Mouse (Mus musculus) c-Kit-positive CD71-negative TER-119-negative erythroid progenitor cells, embryonic 14.5 days (primary cell): Measurements from ENCODE around the gene Cdca7l.
"Not testable (repeated sequence)": the region's sequence is repeated elsewhere in the genome, so short reads cannot be mapped to it uniquely, and the experiment has no call there.

ENCODE experiments used
- DNase-seq: peaks from one replicate; pipeline ENCODE4 v3.0.0-alpha.2; 2013; ENCODE audit warnings: low read depth

Gene Cdca7l

DNA sequence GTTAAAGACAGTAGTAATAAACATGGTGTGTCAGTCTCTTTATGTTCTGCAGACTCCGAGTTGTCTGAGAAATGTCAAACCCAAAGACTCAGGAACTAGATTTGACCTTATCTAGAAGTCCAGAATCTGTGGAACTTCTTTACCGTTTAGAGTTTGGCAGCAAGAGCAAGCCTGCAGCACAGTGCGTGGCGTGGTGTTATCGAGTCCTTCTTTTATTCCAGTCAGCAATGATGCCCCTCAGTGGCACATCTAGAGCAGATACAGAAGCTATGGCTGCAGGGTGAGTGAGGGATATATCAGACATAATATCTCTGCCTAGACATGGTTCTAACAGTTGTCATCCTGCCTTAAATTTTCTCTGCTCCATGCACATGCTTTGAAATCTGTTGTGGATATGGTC is 58.6 kb downstream of the Cdca7l start:
- no peak for DNase-seq

DNA sequence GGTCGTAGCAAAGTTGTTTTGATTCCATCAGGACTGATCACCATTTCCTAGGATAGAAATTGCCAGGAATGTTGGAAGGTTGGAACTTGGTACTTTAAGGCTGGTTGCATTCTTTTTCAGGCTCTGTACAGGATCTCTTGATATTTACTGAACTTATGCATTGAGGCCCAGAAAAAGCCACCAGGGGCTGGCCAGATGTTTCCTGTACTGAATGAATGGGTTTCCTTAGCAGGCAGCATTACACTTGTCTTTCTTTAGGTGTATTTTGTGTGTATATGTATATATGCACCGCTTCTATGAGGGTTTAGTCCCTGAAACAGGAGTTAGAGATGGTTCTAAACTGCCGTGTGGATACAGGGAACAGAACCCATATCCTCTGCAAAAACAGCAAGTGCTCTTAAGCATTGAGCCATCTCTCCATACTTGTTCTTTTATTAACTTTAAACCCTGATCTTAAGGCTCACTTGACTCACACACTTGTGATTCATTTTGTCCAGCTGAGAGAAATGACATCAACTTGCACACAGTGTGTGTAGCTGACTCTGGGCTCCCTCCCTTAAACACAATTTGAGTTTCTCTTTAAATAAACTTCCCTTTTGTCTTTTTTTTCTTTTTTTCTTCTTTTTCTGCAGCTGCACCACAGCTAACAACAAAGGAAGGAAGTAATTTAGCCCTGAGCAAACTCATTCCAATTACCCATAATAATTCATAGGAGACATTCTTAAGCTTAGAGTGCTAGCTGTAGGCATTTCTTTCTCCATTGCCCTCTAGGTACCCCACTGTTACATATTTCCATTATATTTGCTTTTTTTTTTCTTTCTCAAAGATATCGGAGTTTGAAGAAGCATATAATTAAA is 63.8 kb downstream of the Cdca7l start:
- DNase-seq: no peak

DNA sequence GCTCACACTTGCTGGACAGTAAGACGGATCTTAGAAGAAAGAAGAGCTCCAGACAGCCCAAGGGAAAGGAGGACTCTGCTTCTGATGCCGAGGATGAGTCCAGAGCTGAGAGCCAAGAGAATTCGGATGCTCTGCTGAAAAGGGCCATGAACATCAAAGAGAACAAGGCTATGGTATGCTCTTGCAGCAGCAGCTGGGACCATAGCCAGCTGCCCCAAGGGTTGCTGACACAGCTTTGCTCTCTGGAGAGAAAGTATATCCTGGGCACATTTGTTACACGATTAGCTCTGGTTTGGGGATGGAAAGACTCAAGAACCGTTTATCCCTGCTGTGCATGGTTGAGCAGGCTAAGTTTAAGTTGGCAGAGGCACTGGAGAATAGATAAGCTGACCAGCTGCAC is 68.2 kb downstream of the Cdca7l start:
- no peak for DNase-seq

DNA sequence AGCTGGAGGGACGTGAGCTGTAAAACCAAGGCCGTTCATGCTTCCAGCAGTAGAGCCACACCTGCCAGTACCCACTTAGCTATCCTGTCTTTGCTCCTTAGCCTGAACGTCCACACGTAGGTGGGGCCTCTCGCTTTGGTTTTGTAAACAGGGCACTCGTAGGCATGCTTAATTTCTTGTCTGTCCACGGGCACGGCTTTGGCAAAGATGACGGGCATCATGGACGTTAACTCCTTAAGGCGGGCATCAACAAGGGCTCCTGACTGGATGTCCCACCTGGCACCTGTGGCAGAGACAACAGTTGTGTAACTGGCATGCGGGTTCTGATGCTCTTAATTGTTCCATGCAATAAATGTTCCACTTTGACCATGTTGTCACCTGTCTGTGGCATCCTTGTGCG is 74.3 kb downstream of the Cdca7l start:
- DNase-seq: no peak

DNA sequence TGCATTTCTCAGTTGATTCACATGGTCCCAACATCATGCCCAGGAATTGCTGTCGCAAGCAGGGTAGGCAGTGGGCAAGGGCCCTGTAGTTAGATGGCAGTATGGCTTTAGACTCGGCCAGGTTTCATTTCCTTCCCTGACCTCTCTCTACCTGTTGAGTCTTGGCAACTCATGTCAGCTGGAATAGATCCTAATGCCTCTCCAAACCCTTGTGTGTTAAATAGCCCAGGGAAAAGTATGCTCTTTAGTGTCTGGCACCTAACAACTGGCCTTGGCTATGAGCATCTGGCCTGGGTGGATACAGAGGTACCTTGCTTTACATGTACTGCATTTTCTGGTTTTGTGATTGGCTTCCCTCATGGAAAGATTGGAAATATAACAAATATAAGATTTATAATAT is 80.5 kb downstream of the Cdca7l start:
- DNase-seq: no peak

DNA sequence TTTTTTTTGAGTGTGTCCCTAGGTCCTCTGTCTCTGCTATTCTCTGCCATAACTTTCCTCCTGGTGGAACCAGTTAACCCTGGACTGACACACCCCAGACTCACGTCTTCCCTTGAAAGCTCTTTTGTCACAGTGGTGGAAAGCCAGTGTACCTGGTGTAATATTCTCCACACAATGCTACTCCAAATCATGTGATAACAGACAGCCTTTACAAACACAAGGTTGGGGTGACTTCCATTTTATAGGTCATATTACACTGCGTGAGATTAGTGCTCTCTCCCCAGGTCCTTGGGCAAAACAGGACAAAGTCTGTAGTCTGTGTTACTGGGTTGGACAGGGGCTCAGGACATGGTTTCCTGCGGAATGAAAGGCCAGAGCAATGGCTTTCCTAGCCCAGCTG is 83.3 kb downstream of the Cdca7l start:
- no peak for DNase-seq

DNA sequence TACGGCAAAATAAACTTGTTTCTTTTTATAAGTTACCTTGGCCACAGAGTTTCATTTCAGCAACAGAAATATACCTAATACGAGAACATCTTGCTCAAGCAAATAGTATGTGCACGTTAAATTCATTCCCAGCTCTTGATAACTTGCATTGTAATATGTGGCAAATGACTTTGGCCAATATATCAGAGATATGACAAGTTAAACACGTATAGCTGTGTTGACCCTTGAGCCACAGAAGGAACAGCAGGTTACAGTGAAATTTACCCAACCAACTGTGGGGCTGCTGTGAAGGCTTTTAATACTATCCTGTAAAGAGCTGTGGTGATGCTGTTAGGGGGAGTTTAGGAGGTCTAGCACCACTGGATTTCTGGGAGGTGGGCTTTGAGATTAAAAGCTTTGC is 96.7 kb downstream of the Cdca7l start:
- DNase-seq: not testable (repeated sequence)

DNA sequence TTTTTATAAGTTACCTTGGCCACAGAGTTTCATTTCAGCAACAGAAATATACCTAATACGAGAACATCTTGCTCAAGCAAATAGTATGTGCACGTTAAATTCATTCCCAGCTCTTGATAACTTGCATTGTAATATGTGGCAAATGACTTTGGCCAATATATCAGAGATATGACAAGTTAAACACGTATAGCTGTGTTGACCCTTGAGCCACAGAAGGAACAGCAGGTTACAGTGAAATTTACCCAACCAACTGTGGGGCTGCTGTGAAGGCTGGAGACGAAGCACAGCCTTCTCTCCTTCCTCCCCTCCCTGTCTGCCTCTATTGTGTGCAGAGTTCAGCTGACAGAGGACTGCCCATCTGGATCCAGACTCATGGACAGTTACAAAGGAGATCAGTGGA is 97.3 kb downstream of the Cdca7l start:
- not testable (repeated sequence) for DNase-seq

DNA sequence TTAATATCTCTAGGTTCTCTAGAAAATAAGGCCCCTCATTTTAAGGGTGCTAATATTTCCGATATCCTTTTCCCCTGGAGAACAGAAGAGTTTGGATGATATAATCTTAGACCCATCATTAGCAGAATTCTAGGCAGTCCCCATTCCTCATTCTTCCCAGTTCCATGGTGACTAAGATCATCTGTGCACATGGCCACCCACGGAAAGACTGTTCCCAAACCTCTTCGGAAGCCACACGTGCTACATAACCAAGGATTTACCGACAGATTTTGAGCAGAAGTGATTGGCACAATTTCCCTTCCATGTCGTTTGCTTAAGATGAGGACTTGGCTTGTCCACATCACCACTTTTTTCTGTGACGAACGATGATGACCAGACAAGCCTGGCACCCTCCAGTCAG is 99.6 kb downstream of the Cdca7l start:
- no peak for DNase-seq

DNA sequence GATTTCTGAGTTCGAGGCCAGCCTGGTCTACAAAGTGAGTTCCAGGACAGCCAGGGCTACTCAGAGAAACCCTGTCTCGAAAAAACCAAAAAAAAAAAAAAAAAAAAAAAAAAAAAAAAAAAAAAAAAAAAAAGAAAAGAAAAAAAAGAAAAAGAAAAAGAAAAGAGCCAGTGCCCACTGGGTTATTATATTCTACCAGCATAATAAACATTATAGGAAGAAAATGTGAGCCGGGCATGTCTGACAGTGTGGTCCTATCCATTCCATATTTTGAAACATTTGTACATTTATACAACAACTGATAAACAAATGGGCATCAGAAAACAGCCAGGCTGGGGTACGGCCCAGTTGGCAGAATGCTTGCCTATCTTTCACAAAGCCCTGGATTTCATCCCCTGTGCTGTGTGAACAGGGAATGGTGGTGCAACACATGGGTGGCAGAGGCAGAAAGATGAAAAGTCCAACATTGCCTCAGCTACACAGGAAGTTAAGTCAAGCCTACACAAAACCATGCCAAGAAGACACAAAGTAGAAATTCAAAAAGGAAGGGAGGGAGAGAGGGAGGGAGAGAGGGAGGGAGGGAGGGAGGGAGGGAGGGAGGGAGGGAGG is 101.2 kb downstream of the Cdca7l start:
- not testable (repeated sequence) for DNase-seq

DNA sequence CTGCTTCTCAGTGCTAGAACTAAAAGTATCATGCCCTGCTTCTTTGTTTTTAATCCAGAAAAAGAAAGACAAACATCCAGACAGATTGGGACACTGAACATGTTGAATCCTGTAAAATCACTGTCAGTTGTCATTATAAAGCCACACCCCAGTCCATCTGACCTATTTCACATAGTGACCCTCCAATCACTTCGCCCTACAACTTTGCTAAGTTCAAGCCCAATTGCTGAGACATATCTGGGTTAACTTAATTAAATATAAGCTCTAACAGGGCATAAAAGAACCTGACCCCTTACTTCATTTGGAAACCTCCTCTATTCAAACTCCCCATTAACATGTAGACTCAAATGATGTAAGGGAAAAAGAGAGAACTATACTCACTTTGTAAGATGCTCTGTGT is 107.3 kb downstream of the Cdca7l start:
- DNase-seq: no peak

DNA sequence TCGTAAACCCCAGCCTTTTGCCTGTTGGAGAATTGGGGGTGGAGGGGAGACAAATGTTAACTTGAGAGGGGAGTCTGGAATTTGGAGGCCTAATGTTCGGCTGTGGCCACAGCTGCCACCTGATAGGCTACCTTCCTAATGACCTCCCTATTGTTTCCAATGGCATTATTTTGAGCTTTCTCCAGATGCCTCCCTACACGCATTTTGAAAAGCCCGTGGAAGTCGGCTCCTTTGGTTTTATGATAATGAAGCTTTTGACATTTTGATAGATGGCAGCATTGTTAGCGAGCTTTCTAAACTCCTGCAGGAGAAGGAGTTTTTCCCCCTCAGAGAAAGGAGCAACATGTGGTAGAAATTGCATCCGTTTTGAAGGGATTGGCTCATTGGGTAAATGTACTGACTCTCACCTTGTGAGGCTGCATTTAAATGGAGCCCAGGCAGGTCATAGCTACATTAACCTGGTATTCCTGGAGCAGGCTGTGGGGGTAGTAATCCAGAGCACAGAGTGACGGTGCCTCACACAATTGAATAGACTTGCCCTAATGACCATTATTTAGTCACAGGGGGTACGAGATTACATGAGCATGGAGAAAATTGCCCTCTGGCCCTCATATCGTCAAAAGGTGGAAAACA is 110.6 kb downstream of the Cdca7l start:
- DNase-seq: no peak

DNA sequence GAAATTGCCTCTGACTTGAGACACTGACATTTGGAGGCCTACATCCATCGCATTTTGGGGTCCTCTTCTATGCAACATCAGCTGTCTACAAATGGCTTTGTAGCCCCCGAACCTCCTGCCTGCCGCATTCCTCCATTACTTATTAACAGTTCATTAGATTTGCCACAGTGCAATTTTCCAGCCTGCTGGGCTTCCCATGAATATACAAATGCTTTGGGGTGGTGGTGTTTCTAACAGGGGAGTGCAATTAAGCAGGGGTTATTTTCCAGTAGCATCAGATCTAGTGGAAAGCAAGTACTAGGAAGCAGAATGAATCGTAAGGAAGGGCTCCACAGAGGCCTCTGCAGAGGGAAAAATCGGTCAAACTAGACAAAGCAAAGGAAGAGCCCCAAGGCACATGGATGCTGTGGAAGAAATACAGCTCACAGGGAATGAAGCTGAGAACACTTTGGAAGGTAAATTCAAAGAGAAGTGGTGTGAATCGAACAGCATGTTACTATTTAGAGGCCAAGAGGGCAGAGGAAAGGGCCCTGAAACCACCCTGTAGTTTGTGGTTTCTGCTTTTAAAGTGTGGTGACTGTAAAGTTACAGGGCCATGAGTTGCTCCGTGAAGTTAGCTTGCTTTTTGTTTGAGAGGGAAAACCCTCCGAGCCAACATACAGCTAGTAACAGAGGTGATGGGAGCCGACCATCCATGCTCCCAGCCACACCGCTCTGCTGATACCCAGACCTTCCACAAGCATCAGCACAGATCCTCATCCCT is 111.9 kb downstream of the Cdca7l start:
- DNase-seq: no peak
